Mouse (Mus musculus): ENCODE measurements at regions not wholly inside any gene's neighbourhood (a gene's known extent, or its start where the extent isn't known, plus 50 kb on each side); places are given as distances from the start of the nearest gene placed in this dataset.
"Not testable (repeated sequence)": the region's sequence is repeated elsewhere in the genome, so short reads cannot be mapped to it uniquely, and the experiment has no call there.

DNA sequence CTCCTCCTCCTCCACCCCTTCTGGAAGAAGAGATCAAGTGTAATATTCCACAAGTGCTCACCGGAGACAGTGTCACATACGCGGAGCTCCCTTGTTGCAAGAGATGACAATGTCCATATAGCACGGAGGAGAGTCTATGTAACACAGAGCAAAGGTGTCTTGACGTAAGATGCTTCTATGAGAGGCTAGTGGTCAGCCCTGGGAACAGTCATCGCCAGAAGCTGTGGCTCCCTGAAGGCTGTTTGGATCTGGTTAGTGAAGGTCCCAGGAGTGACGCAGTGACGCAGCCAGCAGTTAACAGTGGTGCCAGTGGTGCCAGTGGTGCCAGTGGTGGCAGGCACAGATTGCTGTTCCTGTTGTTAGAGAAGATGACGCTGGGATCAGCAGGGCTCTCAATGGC is 66.9 kb downstream of the Twistnb start:
- DNase-seq, result no peak

DNA sequence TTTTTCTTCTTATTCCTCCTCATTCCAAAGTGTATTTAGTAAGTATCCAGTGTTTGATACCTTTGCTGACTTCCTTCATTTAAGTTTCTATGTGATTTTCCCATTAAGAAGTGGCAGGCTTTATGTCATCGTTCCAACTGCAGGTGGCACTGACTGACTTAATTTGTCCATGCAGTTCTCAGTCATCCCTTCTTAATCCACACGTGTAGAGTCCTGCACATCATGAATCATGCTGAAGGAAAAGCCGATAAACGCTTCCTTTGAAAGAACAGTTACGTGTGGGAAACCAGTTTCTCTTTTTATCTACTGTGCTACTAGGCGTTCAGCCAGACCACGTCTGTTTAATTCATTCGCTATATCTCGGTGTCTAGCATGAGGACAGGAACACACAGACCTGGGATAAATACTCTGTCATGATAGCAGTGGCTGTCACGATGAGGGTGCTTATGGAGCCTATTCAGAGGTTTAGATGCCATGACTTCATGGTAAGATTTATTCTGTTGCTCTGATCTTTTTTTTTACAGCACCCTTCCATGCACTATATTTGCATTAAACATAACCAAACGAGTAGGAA is 68.0 kb downstream of the Twistnb start:
- no peak for DNase-seq

DNA sequence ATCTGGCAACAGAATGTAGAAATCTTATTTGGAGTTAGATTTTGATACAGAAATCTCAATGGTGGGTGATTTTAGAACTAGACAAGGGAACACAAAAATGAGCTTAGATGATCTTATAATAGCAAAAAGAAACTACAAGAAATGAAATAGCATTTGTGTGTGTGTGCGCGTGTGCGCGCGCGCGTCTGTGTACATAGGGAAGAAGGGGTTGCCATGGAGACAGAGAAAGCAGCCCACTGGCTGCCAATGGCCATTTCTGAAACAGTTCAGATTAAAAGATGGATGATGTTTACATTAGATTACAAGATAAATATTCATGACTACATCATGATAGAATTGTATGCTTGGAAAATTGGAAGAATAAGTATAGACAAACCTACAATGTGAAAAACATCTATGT is 112.1 kb downstream of the Twistnb start:
- no peak for DNase-seq

DNA sequence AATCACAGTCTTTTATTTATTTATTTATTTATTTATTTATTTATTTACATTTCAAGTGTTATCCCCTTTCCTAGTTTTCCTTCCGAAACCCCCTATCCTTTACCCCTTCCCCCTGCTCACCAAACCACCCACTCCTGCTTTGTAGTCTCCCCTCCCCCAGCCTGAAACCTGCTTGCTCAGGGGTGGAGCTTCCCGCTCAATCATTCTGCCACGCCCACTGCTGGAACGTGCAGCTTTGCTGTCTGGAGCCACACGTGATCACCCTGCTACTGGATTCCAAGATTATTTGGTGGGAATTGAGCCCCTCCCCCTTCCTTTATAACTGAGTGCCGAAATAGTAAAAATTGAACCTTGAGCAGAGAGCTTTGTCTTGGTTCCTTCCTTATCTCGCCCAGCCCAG is 122.2 kb downstream of the Twistnb start:
- not testable (repeated sequence) for DNase-seq

DNA sequence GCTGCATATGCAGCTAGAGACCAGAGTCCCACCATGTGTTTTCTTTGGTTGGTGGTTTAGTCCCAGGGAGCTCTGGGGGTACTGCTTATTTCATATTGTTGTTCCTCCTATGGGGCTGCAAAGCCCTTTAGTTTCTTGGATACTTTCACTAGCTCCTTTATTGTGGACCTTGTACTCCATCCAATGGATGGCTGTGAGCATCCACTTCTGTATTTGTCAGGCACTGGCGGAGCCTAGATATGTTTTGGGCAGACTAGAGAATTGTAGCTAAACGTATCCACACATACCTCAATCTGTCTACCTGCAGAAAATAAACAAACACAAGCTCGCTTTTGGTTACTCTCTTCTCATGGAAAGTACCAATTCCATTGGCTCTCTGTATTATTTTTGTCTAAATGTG is 122.8 kb downstream of the Twistnb start:
- no peak for DNase-seq

DNA sequence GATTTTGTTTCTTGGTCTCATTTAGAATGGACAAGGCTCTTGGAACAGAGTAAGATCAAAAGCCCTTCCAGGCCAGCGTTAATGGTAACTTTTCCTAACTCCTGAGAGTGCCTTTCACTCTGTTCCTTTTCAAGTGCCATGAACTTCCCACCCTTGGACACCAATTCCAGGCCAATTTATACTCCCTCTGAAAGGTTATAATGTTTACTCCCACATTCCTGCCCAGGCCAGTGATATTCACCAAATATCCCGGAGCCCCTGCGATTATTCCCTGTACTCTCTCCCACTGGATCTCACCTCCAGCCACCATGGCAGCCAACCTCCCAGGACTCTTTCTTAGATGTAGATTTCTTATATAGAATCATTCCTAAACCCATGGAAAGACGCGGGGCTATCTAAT is 123.2 kb downstream of the Twistnb start:
- DNase-seq, result no peak

DNA sequence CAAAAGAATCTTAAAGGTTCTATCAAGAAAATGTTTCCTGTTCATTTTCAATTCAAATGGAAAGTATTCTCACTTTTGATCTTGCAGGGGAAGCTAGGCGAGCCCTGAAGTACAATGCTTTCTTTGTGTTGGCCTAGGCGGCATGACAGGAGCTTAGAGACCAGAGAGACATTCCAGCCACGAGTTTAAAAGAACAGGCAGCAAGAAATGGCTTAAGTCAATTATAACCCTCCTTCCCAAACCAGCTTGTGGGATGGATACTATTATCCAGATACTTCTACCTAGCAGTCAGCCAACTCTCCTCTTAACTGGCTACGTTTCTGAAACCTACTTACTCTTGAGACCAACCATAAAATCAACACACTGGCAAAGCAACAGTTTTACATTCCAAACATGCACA is 124.3 kb downstream of the Twistnb start:
- no peak for DNase-seq

DNA sequence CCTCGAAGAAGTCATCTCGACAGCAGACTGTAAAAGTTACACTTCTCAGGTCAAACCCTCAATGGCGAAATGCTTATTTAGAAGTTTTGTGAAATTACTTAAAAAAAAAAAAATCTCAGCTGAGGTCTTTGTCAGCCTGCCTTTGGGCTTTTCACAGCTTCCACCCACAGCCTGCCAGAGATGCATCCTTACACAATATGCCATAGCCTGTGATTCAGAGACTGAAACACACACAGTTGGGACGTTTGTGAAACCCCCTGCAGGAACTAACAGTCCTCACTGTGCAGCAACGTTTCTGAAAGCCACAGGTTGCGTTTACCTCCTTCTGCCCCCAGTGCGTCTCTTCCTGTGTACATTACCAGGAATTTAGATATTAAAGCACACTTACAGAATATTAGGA is 131.7 kb downstream of the Twistnb start:
- no peak for DNase-seq

DNA sequence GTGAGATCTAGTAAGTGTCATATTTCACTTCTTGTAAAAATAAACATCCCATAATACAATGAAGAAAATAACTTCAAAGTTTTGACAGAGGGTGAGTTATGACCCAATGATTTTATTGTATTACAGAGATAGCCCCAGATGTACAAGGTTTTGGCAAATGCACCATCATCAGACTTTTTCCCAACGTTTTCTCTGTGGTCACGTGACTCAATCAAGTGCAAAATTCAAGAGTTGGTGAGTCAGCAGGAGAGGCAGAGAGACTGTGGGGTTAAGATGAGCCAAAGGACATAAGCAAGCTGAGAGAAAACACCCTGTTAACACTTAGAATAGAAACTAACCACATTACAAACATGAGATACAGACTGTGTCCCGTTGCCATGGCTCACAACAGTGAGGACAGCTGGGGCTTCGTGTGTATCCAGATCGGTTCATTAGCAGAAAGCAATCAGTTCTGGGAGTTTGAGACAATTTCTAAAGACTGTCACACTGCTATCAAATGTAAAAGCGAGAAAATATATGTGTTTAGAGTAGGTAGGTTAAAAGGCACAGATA is 148.5 kb downstream of the Twistnb start:
- no peak for DNase-seq

DNA sequence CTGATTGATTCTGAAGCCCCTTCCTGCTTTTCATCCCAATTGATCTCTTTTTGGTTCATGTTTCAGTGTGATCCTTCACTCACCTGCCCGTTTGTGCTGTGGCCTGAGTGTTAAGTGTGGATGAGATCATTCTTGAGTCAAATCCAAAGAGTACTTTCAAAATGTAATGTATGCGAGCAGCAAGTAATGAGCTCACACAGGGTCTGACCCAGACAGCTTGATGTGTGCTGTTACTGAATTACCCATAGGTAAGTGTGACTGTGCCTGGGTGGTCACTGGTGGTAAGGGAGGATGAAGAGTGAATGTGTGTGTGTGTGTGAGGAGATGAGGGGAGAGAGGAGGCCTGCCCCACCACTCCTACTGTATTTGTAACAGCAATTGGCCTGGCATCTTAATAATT is 151.4 kb downstream of the Twistnb start:
- no peak for DNase-seq

DNA sequence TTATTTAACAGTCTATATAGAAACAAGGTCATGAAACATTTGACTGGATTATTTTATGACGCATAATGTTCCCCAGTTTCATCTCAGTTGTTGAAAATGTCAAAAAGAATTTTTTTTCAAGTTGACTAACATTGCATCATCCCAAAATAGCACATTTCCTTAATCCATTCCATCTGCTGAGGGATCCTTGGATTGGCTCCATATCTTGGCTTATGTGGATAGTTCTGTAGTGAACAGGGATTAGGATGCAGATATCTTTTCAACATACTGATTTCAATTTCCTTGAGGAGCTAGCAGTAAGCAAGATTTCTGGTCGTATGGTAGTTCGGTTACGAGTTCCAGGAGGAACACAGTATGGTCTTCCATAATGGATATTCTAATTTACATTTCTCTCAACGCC is 161.6 kb downstream of the Twistnb start:
- DNase-seq, result no peak

DNA sequence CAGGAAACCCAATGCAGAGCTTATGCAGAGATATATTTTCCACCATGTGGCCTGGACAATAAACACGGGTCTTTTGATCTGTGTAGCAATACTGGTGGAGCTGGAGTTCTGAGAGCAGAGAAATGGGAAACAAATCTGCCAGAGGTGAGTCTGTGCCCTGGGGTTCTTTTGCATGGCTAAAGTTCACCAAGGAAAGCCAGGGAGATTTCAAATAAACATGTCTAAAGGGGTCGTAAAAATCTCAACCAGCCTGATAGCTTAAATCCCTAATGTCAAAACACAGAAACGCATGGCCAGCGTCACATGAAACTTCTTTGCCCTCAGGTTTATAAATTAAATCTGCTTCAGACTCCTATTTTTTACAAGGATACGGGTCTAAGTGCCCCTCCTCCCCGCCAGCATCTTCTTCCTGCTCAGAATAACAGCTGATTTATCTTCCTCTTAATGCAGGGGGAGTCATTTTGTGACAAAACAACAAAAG is 163.0 kb downstream of the Twistnb start:
- no peak for DNase-seq

DNA sequence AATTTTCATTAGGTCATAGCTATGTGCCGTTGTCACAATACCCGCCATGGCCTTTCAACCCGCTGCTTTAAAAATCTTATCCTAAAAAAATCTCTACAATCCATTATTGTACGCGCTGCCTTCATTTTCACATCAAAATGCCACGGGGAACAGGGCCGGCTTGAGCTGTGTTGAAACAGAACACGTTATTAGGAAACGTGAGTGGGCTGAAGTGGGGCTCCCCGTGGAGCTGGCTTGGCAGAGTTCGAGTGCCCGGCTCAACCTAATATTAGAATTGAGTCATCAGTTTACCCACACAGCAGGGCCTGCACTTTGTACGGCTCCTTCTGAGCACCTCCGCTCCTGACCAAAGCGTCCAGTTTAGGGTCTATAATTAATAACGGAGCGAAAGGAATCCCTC is 163.5 kb downstream of the Twistnb start:
- peak; percentile 2 for DNase-seq

DNA sequence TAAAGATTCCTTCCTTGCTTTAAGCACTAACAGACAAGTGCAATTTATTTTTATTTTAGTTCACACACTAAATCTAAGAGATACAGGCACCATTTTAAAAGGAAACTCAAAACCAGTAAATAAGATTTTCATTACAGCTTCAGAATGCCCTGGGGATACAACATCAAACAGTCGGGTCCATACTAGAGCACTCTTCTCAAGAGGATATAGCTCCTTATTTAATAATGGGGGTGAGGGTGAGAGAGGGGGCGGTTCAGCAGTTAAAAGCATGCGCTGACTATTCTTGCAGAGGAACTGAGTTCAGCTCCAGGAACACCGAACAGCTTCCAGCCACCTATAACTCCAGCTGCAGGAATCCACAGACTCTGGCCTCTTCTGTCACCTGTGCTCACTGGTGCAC is 164.2 kb downstream of the Twistnb start:
- DNase-seq, result no peak

DNA sequence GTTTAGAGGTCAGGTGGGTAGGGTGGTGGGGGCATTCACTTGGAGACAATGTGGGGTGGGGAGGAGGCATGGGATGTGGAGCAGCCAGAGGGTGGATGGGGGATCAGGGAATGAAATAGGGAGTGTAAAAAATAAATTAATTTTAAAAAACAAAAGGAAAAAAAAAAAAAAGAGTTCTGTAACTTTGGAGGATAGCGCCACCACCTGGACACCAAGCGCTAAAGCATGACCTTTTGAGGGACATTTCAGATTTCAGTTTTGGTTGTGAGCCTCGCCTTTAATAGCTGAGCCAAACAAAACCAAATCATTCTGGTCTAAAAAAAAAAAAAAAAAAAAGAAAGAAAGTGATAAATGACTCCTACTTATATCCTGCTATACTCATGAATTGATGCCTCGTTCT is 176.0 kb downstream of the Twistnb start:
- no peak for DNase-seq

DNA sequence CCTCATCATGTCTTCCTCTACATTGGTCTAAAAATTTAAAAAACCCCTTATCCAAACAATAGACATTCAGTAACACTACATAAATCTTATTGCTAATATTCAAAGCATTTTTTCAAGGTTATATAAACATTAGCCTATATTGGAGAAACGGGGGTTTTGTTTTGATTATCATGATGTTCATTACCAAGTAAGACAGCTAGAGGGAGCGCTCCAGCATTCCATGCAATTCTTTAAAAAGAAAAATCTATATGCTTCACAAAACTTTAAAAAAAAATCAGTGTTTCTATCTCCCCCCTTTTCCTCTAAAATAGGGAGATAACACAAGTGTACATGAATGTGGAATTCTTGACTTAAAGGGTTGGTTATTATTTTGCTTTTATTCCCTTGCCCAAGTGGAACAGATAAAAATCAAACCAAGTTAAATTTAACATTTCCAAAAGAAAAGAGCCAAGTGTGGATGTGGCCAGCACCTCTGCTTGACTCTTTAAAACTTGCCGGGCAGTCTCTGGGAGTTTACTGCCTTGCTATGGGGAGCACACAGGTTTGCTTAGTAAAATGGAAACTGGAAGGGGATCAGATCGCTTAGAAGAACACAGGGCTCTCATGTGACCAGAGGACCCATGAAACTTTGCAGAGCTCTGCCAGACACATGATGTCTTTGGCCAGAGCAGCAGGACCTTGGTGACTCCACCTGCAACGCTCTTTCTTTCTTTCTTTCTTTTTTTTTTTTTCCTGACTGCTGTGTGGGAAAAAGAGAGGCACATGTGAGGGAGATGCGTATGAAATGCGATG is 178.6 kb downstream of the Twistnb start:
- DNase-seq, result no peak

DNA sequence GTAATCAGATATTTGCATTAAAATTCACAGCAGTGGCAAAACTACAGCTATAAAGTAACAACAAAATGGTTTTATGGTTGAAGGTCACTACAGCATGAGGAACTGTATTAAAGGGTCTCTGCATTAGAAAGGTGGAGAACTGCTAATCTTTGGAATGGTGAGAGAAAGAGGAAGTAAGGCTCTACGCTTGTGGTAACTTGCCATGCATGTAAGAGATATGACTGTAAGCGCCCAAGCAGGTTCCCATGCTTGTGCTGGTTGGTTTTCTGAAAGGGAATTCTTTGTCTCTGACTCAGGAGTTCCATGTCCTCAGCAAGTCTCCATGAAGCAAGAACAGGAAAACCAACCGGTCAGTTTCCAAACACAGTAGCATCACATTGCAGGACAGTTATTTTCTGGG is 182.9 kb downstream of the Twistnb start:
- no peak for DNase-seq

DNA sequence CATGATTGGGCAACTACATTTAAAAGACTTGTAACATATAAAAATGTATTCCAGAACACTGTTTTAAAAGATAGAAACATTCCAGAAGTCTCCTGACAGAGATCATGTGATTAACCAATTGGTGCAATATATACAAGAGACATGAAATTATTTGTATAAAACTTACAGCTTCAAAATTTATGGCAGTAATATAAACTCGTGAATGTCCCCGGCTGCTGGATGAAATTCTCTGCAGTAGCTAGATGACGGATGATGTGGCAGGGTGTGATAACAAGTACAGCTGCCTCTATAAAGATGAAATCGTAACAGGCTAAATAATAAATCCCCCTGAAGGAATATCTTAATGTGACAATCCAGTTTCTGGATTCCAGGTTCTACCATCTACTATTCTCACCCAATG is 191.0 kb downstream of the Twistnb start:
- no peak for DNase-seq

DNA sequence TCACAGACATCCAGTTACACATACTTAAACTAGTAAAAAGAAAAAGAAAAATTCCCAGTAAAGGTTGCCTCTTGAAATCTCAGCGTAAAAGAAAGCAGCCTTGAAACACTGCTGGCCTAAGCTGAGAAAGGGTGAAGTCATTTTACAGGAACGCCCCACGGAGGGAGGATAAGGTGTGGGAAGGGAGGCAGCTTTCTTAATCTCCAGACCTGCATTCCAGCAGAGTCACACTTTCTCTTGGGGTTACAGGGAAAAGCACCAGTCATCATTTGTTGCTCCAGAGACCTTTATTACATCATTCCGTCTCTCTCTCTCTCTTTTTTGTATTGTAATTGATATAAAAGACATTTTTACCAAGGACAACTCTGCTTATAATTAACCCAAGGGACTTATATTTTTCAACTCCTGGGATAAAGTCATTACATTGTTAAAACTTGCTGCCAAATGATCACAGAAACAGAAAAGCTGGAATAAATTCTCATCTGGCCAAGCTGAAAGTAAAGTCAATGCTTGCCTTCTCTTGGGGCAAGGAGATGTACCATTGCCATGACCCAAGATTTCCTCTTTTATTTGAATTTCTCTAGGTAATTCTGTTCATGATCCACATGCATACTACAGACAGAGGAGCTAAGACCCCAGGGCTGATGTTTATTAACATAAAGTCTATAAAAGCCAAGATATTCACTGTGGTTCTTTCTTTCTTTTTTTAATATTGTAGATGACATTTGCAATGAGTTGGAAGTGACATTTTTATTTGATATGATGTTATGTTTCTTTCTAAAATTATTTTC is 196.9 kb downstream of the Twistnb start:
- no peak for DNase-seq

DNA sequence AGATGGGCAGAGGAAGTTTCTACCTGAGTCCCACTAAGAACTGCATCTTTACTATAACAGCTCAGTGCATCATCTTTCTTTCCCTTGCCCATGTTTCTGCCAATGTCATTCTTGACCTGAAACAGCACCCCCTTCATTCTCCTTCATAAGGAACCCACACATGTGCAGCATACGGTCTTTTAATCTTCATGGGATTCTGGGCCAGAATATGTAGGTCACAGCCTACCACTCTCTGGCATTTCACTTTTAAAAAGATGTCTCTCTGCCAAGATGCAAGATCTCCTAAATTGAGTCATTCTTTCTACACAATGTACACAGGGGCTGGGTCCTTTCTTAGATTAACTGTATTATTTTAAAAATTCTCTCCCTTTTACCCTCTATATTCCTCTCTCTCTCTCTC is 223.2 kb downstream of the Twistnb start:
- DNase-seq, result no peak

DNA sequence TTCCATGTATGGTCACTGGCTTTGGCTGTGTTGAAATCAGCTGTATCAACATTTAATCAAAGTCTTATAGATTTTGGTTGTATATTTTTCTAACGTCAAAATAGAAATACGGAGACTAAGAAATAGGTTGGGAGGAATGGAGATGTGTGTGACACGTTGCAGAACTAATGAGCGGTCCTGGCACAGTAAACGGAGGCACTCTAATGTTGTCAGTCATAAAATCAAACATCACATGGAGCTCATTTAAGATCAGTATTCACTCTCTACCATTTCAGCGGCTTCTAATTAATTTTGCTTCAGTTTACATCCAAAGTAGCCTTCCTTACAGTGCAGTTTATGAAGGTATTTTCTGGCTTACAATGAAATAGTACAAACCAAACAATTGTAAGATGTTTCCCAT is 246.1 kb downstream of the Twistnb start:
- no peak for DNase-seq

DNA sequence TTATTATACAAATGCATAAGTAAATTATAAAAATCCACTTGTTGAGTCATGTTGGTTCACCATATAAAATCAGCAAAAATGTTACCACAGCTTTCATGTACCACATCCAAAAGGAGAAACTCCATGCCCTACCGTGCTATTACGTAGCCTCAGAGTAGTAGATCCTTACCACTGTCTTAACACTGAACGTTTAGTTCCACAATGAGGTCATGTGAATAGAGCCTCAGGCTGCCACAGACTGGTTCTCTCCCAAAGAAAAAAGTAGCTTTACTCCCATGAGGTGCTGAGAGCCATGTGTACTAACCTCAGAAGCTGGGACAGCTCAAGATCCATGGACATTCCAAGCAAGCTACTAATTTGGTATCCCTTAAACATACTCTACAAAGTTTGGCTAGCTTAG is 235.4 kb upstream of the Ferd3l start:
- DNase-seq, result no peak

DNA sequence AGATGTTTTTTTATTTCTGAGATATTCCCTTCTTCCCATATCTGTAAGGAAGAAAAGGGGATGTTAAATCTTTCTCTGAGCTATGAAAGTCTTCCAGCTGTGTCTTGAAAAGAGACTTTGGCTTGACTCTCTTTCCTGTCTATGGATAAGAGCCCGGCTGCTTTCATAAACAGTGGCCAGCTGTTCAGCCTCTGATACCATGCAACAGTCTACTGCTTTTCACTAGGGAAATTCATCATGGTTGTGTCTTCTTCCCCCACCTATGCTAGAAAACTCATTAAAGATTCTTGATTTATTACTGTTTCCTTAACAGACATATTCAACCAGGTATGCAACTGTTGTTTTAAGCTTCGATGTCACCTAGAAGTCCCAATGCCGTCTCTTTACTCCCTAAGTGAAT is 213.8 kb upstream of the Ferd3l start:
- DNase-seq, result no peak

DNA sequence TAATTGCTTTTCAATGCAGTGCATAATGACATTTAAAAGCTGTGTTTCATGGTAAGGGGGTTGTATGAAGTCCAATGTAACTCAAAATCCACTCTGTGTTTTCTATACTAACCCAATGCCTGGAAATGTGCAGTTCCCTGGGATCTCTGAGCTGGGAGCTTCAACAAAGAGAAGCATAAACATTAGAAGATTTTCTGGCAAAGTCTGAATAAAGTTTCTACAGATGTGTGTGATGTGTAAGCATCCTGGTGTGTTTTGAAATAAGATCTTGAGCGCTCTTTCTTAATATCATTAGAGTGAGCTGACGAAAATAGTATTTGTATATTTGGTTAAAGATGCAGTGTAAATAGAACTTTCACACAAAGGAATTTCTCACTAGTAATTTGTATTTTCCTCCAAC is 212.2 kb upstream of the Ferd3l start:
- DNase-seq, result no peak

All from kidney, postnatal 14 days (tissue).